ENCODE assay signal across 10 mouse cellular contexts in the genomic region with DNA sequence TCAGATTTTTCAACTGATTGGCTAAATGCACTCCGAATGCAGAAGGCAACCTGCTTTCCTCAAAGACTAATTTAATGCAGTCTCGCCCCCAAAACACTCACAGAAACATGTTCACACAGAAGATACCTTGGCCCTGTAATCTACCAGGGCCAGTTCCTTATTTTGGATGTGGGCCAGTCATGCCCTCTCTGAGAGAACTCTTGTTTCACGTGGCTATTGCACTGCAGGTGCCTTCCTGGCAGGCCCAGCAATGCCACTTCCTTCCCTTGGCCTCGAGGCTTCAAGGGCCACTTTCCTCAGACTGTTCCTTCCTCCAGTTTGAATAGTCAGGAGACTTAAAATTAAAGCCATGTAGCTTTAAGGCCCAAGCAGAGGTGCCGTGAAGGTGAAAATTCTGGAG.
"Had no signal": no experiment of that assay in that cellular context is flagged by ENCODE, and none has a peak within 500 bp of the region (broad histone marks: within the 10 kb centered on the region; RNA-seq: fewer than 3 reads in every experiment).

No protein-coding gene starts in this region.

- DNase-seq: kidney, adult 2 months; kidney, postnatal 14 days; lung, adult 18-20 months; right cerebral cortex, postnatal 25 days; thymus, adult 18-20 months; thymus, postnatal 14 days had no signal

- H3K36me3 ChIP-seq: kidney, embryonic 15.5 days; limb, embryonic 13.5 days; midbrain, embryonic 15.5 days; neural tube, embryonic 13.5 days had no signal

- ATAC-seq: midbrain, embryonic 15.5 days had no signal
